Mouse (Mus musculus): ENCODE data around the gene Fut2.
A peak's percentile ranks its signal among the peaks of the same experiment; 100 is the strongest.
"Not testable (repeated sequence)": the region's sequence is repeated elsewhere in the genome, so short reads cannot be mapped to it uniquely, and the experiment has no call there.

Fut2 gene

GRCm38 (mm10) chr7:45677627-45678295 lies 11.6 kb upstream of the Fut2 start:
- no peak for DNase-seq (ENCODE audit: low read depth, low spot score)

DNA sequence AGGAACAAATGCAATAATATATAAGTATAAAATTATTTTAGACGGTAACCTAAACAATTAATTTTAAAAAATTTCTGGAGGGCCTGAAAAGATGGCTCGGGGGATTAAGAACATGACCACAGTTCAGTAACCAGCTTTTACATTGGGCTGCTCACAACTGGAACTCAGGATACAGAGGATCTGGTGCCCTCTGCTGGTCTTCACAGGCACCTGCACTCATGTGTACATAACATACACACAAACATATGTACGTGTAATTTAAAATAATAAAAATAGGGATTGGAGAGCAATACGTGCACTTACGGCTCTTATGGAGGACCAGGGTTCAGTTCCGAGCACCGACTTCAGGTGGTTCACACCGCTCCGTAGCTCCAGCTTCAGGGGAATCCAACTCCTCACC lies 2.7 kb upstream of the Fut2 start:
- DNase-seq (ENCODE audit: low read depth, low spot score): no peak

DNA sequence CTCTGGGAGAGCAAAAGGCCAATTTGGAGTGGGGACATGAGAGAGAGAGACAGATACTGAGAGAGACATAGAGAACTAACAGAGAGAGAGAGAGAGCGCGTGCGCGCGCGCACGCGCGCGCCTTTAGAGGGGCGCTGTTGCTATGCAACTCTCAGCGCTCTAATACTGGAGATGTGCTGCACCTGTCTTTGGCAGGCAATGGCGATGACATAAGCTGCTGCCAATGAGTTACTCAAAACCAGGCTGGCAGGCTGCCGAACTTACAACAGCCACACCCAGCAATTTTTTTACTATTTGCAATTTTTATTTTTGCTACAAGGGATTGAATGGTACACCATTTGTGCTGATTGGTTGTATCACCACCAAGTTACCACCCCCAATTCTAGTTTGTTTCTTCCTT lies 1.6 kb upstream of the Fut2 start:
- no peak for DNase-seq (ENCODE audit: low read depth, low spot score)

GRCm38 (mm10) chr7:45665303-45666138 lies 673 bp downstream of the Fut2 start:
- no peak for DNase-seq (ENCODE audit: low read depth, low spot score)

GRCm38 (mm10) chr7:45661702-45662101 lies 4.5 kb downstream of the Fut2 start:
- not testable (repeated sequence) for DNase-seq (ENCODE audit: low read depth, low spot score)

GRCm38 (mm10) chr7:45660746-45661478 lies 5.3 kb downstream of the Fut2 start:
- DNase-seq (ENCODE audit: low read depth, low spot score): no peak

DNA sequence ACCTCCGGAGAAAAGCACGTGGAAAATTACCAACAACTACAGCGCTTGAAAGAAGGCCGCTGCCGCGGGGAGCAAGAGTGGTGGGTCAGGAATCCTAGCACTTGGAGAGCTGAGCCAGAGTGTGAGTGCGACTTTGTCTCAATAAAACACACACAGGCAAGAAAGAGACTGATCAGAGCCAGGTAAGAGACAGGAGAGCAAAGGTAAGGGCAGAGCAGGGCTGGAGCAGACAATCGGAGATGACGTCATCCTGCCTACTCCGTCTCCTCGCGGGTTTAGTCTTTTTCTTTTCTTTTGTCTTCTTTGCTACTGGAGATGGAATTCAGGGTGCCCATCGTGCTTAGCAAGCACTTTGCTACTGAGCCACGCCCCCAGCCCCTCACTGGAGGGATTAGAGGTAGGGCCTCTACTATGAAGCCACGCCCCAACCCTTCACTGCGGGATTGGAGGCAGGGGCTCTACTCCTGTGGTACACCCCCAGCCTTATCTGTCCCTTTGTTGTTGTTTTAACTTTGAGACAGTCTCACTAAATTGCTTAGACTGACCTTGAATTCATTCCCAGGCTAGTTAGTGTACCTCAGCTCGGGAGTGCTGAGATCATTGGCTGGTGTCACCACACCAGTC lies 11.7 kb downstream of the Fut2 start:
- no peak for DNase-seq (ENCODE audit: low read depth, low spot score)

DNA sequence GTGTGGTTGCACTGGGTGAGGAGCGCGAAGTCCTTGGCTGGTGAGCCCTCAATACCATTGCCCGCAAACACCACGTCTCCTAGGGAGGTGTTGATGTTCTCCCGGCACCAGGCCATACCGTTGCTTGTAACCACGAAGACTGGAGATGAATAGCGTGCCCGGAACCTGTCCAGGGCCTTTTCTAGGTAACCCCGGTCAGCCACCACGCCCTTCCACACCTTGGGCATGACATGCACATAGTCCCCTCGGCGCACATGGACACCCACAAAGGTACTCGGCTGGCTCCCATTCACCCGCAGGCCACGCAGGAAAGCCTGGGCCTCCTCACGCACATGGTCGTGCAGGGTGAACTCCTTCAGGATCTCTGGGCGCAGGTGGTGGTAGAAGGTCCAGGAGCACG lies 15.7 kb downstream of the Fut2 start:
- DNase-seq (ENCODE audit: low read depth, low spot score): not testable (repeated sequence)

GRCm38 (mm10) chr7:45649351-45649750 lies 16.8 kb downstream of the Fut2 start:
- DNase-seq (ENCODE audit: low read depth, low spot score): no peak

DNA sequence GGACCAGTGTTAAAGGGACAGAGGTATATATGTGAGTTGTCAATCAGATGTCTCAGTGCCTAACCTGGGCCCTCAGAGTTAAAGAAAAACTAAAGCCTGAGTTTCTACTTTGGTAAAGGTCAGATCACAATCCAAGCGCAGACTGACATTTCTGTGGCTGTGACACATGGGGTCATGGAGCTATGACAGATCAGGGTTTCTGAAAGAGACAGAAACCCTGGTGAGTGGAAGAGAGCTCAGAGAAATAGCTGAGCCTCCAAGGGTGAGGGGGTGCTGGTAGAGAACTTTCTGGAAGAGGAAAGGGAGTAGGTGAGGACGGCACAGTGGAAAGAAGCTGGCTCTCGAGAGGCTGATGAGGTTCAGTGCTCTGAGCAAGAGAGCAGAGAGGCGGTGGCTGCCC lies 19.5 kb downstream of the Fut2 start:
- DNase-seq (ENCODE audit: low read depth, low spot score): no peak

GRCm38 (mm10) chr7:45645591-45645971 lies 20.6 kb downstream of the Fut2 start:
- no peak for DNase-seq (ENCODE audit: low read depth, low spot score)

GRCm38 (mm10) chr7:45644872-45645590 lies 21.2 kb downstream of the Fut2 start:
- DNase-seq (ENCODE audit: low read depth, low spot score): no peak

DNA sequence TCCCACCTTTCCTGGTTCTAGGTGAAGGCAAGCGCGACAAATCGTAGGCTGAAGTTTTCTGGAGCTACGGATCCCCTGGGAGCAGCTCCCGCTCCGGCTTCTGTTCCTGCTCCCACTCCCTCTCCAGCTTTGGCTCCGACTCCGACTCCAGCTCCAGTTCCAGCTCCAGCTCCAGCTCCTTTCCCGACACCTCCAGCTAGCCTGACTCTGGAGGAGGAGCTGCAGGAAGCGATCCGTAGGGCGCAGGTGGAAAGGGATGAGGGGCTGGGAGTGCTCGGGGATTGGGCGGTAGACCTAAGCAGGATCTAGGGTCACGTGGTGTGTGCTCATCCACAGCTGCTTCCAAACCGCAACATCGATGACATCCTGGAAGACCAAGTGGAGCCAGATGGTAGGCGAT lies 22.0 kb downstream of the Fut2 start:
- no peak for DNase-seq (ENCODE audit: low read depth, low spot score)

DNA sequence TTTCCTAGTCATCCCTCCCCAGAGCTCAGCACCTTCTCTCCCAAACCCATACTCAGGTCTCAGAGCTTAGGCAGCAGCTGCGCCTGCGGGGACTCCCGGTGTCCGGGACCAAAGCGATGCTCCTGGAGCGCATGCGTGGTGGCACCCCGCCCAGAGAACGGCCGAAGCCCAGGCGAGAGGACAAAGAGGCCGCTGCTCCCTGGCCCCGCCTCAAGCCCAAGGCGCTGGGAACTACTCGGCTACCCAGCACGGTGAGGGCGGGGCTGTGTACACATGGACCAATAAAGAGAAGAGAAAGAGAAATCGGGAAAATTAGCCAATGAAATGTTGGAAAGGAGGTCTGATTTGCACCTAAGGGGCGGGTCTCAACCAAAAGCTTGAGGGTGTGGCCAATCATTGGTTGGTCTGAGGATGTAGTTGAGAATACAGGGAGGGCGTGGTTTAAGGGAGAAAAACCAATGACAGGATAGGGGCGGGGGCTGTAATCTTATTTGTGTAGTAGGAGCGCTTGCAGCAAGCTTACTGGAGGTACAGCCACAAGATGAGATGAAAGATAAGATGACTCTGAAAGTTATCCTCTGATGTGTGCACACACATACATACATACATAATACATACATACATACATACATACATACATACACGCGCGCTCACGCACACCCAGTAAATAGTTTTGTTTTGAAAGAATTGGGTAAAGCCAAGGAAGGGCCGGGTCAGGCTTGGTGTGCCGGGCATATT lies 22.6 kb downstream of the Fut2 start:
- peak; percentile 11 for DNase-seq (ENCODE audit: low read depth, low spot score)

- DNase-seq (ENCODE audit: low read depth, low spot score): no peak
These were observed 23.5 kb downstream of the Fut2 start for GRCm38 (mm10) chr7:45642503-45643255.

DNA sequence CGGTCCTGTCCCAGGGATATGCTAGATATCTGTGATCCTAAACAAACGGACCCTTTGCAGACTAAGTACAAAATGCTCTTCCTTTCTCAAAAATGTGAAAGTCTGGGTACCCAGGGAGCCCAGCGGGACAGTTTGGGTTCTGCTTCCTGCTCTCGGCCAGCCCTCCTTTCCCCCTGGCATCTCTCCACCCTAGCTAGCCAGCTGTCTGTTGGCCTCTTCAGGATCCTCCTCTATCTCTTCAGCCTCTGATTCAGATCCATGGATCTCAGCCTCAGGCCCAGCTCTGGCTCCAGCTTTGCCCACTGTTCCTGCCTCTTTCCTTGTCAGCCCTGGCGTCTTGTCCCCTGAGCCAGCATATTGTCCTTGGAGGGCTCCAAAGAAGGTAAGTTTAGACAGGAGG lies 24.1 kb downstream of the Fut2 start:
- no peak for DNase-seq (ENCODE audit: low read depth, low spot score)

GRCm38 (mm10) chr7:45641391-45642040 lies 24.7 kb downstream of the Fut2 start:
- DNase-seq (ENCODE audit: low read depth, low spot score): no peak

GRCm38 (mm10) chr7:45640191-45640957 lies 25.8 kb downstream of the Fut2 start:
- no peak for DNase-seq (ENCODE audit: low read depth, low spot score)

DNA sequence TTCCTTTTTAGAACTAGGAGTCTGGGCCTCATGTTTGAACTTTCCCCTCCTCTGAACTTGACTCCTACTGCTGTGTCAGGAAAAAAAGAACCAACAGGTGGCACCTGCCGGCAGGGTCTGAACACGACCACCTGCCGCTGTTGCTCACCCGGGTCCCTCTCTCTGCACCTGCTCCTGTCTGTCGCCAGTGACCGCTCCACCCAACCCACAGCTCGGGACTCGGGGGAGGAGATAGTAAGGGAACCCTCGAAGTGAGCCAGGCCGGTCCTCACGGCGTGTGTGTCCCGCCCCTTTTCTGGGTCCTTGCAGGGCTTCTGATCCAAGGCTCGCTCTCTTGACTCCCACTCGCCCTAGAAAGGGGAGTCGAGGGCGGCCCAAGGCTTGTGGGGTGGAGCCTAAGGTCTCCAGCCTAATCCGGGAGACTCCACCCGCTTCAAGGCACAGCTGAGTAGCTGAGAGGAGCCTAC lies 26.6 kb downstream of the Fut2 start, which contains the start of gene Mamstr:
Mamstr (plus strand) TSS at position 417 of the 467 bp plus-strand sequence.
- DNase-seq (ENCODE audit: low read depth, low spot score): no peak

Data from c-Kit-negative CD71-positive TER-119-positive erythroid progenitor cells, embryonic 14.5 days (primary cell).